Mouse (Mus musculus) layer of hippocampus, adult 2 months (tissue): ENCODE data around the gene Ang. TPM values are rescaled to one million over a fixed set of nuclear protein-coding genes. Genes with fewer than 3 reads are reported as not detected.

Source experiments
- DNase-seq, 2 experiments: peaks; one replicate each; pipeline ENCODE4 v3.0.0; 2022; ENCODE audit warnings: low spot score in 2 of 2
- H3K27ac ChIP-seq: fragments of 200-600 bp; 2 replicates; pipeline ENCODE4 v1.8.1; 2022
- H3K4me3 ChIP-seq: fragments of 200-600 bp; 2 replicates; pipeline ENCODE4 v1.8.1; 2022; ENCODE audit warnings: mild to moderate bottlenecking
- CTCF ChIP-seq: fragments of 200-600 bp; conservative IDR thresholded peaks from 2 replicates; pipeline ENCODE4 v1.8.1; 2022; ENCODE audit warnings: antibody characterized with exemption, mild to moderate bottlenecking, moderate library complexity
- total RNA-seq, 2 experiments: library from RNA; stranded (reverse); gene quantifications; 2 replicates each; pipeline ENCODE4 v1.2.3; 2021

The Ang gene
- total RNA-seq, 2 experiments from 2014 or later: 3.5 to 4.8 TPM

DNA sequence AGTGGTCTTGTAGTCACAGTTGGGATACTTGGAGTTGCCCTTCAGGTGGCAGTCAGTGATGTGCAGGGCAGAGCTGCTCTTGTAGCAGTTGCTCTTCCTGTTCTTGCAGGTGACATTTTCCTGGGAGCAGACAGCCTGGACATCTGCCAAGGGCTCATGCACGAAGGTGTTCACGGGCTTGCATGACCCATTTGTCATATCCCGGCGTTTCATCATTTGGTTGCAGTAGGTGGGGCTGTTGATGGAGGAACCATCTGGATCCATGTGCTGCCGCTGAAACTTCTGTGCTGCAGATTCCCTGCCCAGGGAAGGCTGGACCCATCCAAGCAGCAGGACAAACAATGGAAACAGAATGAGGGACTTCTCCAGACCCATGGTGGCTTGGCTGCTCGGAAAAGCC lies 54.6 kb downstream of the Ang start:
- no peak for TF ChIP-seq CTCF
- DNase-seq: no peak
- no peak overlapping the region for H3K4me3 ChIP-seq
- no peak overlapping the region for H3K27ac ChIP-seq

DNA sequence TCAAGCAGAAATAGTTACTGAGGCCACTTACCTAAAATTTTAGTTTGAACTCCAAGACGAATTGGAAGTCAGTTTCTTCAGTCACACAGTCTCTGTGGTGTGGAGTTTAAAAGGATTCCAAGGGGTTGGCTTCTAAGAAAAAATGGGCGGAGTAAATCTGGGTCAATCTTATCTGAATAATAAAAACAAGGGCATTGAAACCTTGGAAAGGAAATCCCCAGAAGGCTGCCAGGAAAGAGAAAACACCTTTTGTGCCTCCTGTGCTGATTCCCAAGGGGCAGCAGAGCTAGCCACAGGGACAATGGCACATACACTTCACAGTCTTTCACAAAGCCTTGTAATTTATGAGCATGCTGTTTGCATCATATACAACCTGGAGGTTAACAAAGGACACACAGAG lies 55.7 kb downstream of the Ang start, which contains the start of gene Rnase1:
Rnase1 (minus strand) TSS at position 101 of the 400 bp plus-strand sequence.
- no peak for DNase-seq
- H3K4me3 ChIP-seq: no peak within 1 kb of the TSS
- TF ChIP-seq CTCF: no peak
- H3K27ac ChIP-seq: peak within 1 kb of the TSS; percentile 55; the same call in 1 of the 2 replicates

- no peak for DNase-seq
- no peak overlapping the region for H3K27ac ChIP-seq
- TF ChIP-seq CTCF: no peak
- no peak overlapping the region for H3K4me3 ChIP-seq
Observed at GRCm38 (mm10) chr14:51148006-51148405, 57.1 kb downstream of the Ang start.

DNA sequence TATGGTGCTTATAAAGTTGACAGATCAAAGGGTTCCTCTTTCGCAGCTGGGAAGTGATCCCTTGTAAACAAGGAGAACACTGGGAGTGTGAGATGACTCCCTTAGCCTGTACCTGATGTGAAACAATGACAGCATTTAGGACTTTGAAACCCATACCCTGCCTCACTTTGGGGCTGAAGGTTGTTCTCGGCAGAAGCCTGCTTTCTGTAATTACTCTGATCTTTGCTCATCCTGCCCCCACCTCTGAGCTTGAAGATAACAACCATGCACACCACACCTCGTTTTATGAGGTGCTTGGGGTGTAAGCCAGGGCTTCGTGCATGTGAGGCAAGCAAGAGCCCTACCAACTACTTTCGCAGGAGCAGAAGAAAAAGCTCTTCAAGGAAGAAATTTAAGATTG lies 58.2 kb downstream of the Ang start:
- Histone ChIP-seq H3K4me3 (no peak overlapping the region), H3K27ac (no peak overlapping the region)
- DNase-seq: no peak
- TF ChIP-seq CTCF: no peak

- no peak for TF ChIP-seq CTCF
- Histone ChIP-seq H3K4me3 (no peak overlapping the region), H3K27ac (no peak overlapping the region)
- DNase-seq: no peak
Observed at GRCm38 (mm10) chr14:51150206-51150831, 59.4 kb downstream of the Ang start.

Other genes starting within 250 kb of the Ang start
- gene Tep1, start 220.6 kb upstream of the Ang start, total RNA-seq: 1 to 10 TPM; 2.4 to 3.2 TPM
- gene Klhl33, start 193.6 kb upstream of the Ang start, total RNA-seq: 1 to 10 TPM; 5.4 to 5.9 TPM
- gene Osgep, start 166.3 kb upstream of the Ang start, total RNA-seq: 10 to 100 TPM; 35.0 to 36.0 TPM
- gene Apex1, start 166.2 kb upstream of the Ang start, total RNA-seq: 10 to 100 TPM; 70.3 to 73.4 TPM
- gene Pip4p1, start 160.3 kb upstream of the Ang start, total RNA-seq: 10 to 100 TPM; 92.9 to 95.6 TPM
- gene Pnp, start 160.1 kb upstream of the Ang start, total RNA-seq: 10 to 100 TPM; 14.0 to 17.1 TPM
- 10 to 100 TPM in 1 of 2 experiments, 1 to 10 TPM in 1; 5.2 to 12.0 TPM for gene Gm49342, start 146.6 kb upstream of the Ang start, total RNA-seq
- 1 to 10 TPM in 1 of 2 experiments, under 1 TPM in 1; 0.83 to 1.1 TPM for gene Pnp2, start 135.2 kb upstream of the Ang start, total RNA-seq
- gene Rnase10, start 83.4 kb upstream of the Ang start, total RNA-seq: not detected
- gene Rnase9, start 49.3 kb upstream of the Ang start, total RNA-seq: not detected
- not detected for gene Rnase11, start 41.0 kb upstream of the Ang start, total RNA-seq
- gene Rnase12, start 33.5 kb upstream of the Ang start, total RNA-seq: not detected
- gene Olfr750, start 16.7 kb upstream of the Ang start, total RNA-seq: not detected
- gene Rnase4, start 73 bp upstream of the Ang start, total RNA-seq: 10 to 100 TPM; 15.0 to 18.0 TPM
- gene Eddm3b, start 23.3 kb downstream of the Ang start, total RNA-seq: not detected
- gene Rnase6, start 32.8 kb downstream of the Ang start, total RNA-seq: not detected
- 1 to 10 TPM; 3.4 to 4.8 TPM for gene Rnase1, start 55.6 kb downstream of the Ang start, total RNA-seq
- gene Rnase2b, start 71.1 kb downstream of the Ang start, total RNA-seq: under 1 TPM in 1 of 2 experiments, not detected in 1; 0.51 TPM
- not detected for gene Ang2, start 108.0 kb downstream of the Ang start, total RNA-seq
- gene Ear14, start 112.2 kb downstream of the Ang start, total RNA-seq: not detected
- gene Rnase2a, start 165.0 kb downstream of the Ang start, total RNA-seq: not detected